Mouse (Mus musculus): ENCODE results near the gene Olfr319.
A peak's percentile ranks its signal among the peaks of the same experiment; 100 is the strongest.
"Not testable (repeated sequence)": the region's sequence is repeated elsewhere in the genome, so short reads cannot be mapped to it uniquely, and the experiment has no call there.

Gene Olfr319

DNA sequence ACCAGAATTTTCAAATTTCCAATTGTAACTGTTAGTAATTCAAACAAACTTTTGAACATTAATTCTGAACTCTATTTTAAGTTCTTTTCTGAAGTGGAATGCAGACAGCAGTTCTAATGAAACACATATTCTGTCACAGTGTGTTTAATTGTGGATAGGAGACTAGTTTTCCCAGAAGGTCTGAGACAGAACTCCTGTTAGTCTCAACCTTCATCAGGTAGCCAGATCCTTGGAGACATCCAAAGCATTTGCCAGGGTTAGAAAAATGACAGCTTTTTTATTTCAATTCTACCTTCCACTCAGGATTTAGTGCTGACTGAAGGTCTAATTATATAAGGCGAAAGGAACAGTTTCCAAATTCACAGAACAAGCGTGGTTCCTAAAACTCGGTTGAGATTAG, at the start of gene Olfr319:
Gene Olfr319, plus strand, starts transcription at position 301 of the 400 bp plus-strand sequence.
- no peak for DNase-seq (ENCODE audit: low spot score in 2 of 2)

DNA sequence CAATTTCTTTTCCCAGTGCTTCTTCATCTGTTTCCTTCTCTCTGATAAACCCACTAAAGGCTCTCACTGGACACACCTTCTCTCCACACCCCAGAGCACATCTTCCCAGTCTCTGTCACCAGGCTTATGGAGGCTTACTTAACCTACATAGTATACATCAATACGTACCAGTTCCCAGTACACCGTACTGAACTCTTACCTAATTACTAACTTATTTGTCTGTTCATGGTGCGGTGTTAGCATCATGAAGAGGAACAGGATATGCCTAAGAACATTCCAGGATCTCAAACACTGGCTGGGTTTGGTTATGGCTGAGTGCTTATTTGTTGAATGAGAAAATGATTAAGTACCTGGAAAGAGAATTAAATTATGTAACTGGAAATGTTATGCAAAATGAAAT, 43.8 kb upstream of the Olfr319 start:
- no peak for DNase-seq (ENCODE audit: low spot score in 2 of 2)

DNA sequence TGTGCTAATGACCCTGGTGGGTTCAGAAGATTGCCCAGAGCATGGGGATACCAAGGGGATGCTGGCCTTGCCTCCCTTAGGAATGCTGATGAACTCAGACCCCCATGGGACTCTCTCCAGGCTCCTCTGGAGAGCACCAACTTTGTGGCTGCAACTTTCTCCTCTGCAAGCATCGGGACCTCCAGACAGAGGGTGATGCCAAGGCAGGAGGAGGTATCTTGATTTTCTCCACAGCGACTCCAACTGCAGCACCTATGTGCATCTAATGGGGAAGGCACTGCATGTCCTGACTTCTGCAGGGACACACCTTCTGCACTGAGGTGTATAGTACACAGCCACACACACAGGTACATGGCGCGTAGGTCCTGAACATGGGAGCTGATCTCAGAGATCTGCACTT, 40.4 kb upstream of the Olfr319 start, which contains the start of gene Olfr322:
Gene Olfr322, plus strand, starts transcription at position 187 of the 400 bp plus-strand sequence.
- DNase-seq (ENCODE audit: low spot score in 2 of 2): no peak

DNA sequence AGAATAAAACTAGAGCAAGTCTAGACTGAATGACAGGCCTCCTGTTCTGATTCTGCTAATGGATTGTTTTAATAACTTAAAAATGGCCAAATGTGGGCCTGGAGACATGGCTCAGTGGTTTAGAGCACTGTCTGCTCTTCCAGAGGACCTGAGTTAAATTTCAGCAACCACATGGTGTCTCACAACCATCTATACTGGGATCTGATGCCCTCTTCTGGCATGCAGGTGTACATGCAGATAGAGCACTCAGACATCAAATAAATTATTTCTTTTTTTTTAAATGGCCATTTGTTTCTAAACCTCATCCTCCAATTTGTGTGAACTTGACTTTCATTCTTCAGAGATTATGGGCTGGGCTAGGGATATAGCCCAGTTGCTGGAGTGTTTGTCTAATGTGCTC, 29.7 kb upstream of the Olfr319 start:
- no peak for DNase-seq (ENCODE audit: low spot score in 2 of 2)

DNA sequence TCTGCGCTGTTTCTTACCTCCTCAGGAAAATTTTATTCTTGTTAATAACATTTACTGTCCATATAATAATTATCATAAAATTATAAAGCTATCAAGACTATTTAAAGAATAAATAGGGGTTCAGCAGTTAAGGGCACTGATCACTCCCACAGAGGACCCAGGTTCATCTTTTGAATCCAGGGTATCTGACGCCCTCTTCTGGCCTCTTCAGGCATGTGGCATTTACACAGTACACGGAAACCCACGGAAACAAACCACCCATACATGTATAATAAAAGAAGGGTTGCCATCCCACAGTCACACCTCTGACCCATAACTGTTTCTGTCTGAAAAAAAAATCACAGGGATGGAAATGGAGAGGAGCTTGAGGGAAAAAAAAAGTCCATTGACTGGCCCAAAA, 27.1 kb upstream of the Olfr319 start:
- DNase-seq (ENCODE audit: low spot score in 2 of 2): no peak

DNA sequence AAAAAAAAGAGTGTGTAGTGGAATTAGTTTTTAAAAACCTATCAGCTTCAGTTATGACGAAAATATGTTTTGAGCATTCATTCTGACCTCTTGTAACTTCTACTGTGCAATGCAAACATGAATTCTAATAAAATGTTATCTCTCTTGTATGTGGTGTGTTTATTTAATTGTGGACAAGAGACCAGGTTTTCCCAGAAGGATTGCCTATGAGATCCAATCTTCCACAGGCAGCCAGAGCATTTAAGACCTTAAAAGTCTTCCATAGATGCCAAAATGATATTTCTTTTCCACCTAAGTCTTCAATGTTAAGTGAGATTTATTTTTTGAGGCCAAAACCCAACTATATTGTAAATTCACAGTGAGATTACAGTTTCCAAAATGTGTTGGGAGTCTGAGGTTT, 18.2 kb upstream of the Olfr319 start, which contains the start of gene Olfr320:
Gene Olfr320, plus strand, starts transcription at position 301 of the 400 bp plus-strand sequence.
- no peak for DNase-seq (ENCODE audit: low spot score in 2 of 2)

DNA sequence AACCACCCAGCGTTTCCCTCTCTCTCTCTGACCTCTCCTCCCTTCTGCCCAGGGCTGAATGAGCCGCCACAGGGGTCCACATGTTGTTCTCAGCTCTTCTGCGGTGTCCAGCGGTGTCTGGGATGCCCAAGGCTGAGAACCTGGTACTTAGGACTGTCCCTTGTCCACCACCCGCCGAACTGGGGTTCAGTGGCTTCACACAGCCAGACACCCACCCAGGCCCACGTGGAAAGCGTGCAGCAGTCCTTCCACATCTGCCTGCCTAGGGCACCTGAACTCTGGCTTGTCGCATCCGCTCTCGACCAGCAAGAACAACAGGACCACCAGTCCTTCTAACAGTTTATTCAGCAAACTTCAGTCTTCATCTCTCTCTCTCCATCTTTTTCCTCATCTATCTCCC, 10.1 kb downstream of the Olfr319 start:
- no peak for DNase-seq (ENCODE audit: low spot score in 2 of 2)

DNA sequence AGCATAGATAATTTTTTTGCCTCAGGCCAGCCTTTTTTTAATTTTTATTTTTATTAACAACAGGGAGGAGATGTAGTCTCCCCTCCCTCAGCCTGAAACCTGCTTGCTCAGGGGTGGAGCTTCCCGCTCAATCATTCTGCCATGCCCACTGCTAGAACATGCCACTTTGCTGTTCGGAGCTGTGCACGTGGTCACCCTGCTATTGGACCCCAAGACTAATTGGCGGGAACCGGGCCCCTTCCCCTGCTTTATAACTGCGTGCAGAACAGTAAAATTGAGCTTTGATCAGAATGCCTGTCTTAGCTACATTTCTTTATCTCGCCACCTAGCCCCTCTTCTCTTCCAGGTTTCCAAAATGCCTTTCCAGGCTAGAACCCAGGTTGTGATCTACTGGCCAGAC, 18.8 kb downstream of the Olfr319 start:
- not testable (repeated sequence) for DNase-seq (ENCODE audit: low spot score in 2 of 2)

DNA sequence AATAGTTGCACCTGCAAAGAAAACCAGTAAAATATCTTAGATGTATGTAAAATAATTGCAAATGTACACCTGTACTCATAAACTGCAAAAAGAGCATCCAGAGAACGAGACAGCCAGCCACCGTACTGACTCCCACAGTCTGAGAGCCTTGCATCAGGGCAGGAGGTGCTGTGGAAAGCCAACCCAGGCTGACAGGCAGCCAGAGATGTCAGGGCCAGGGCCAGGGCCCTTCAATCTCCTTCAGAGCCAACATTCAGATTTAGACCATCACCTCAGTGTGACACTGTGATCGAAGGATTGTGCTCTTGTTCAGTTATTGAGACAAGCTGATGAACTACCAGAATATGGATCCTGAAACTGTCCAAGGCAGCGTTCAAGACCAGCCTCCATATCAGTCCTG, 20.7 kb downstream of the Olfr319 start:
- no peak for DNase-seq (ENCODE audit: low spot score in 2 of 2)

DNA sequence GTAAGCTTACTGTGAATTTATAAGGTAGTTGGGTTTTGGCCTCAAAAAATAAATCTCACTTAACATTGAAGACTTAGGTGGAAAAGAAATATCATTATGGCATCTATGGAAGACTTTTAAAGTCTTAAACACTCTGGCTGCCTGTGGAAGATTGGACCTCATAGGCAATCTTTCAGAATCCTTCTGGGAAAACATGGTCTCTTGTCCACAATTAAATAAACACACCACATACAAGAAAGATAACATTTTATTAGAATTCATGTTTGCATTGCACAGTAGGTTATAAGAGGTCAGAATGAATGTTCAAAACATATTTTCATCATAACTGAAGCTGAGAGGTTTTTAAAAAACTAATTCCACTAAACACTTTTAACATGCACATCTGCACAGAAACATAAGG, 25.0 kb downstream of the Olfr319 start, which contains the start of gene Olfr318:
Gene Olfr318, minus strand, starts transcription at position 101 of the 400 bp plus-strand sequence.
- no peak for DNase-seq (ENCODE audit: low spot score in 2 of 2)

DNA sequence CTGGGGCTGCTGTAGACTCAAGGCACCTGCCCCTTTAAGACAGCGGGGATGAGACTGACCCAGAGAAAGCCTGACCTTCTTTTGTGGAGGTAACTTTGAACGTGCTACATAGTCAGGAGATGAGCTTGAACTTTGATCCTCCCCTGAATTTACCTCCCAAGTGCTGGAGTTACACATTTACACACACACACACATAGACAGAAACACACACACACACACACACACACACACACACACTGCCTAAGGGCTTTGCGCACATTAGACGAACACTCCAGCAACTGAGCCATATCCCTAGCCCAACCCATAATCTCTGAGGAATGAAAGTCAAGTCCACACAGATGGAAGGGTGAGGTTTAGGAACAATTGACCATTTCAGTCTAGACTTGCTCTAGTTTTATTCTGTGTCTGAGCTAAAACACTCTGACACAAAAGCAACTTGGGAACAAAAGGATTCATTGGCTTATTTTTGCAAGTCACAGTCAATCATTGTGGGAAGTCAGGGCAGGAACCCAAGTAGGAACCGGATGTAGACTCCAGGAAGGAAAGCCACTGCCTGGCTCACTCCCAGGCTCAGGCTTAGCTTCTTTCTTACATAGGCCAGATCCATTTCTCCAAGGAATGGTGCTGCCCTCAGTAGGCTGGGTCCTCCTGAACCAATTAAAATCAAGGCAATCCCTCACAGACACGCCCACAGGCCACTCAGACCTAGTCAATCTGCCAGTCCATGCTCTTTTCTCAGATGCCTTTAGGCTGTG, 29.1 kb downstream of the Olfr319 start:
- DNase-seq (ENCODE audit: low spot score in 2 of 2): not testable (repeated sequence)

DNA sequence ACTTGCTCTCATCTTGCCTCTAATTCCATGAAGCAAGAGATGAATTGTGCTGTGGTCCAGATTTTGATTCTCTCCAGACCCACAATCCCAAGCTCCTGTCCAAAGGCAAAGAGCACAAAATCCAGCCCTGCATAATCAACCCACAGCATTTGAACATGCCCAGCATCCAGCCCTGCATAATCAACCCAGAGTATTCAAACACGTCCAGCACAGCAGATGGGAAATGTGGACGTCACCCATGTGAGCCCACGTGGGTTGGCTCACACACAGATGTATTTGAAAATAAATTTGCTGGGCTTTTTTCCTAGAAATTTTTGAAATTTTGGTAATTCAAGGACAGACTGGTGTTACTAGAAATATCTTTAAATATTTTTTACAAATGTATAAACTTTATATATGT, 34.4 kb downstream of the Olfr319 start:
- DNase-seq (ENCODE audit: low spot score in 2 of 2): peak; percentile 20 to 40

DNA sequence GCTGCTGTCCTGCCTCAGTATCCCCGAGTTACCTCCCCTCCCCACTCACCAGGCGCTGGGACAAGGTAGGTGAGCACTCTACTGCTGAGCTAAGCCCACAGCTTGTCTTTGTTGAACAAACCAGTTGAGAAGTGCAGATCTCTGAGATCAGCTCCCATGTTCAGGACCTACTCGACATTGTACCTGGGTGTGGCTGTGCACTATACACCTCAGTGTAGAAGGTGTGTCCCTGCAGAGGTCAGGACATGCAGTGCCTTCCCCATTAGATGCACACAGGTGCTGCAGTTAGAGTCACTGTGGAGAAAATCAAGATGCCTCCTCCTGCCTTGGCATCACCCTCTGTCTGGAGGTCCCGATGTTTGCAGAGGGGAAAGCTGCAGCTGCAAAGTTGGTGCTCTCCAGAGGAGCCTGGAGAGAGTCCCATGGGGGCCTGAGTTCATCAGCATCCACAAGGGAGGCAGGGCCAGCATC, 39.9 kb downstream of the Olfr319 start, which contains the start of gene Olfr317:
Gene Olfr317, minus strand, starts transcription at position 421 of the 471 bp plus-strand sequence.
- no peak for DNase-seq (ENCODE audit: low spot score in 2 of 2)

DNA sequence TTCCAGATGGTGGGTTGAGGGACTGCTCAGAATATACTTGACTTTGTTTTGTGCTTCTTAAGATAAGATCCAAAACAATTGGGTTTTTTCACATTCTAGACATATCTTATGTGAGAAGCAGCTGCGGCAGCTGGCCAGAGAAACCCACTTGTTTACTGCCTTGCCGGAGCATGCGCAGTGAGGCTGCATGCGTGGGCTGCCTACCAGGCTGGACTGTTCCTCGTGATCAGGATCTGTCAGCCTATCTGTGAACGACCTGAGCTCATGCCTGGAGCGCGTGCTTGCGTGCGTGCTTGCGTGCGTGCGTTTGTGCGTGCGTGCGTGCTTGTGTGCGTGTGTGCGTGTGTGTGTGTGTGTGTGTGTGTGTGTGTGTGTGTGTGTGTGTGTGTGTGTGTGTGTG, 52.1 kb downstream of the Olfr319 start:
- peak; percentile 50 to 62 for DNase-seq (ENCODE audit: low spot score in 2 of 2)

DNA sequence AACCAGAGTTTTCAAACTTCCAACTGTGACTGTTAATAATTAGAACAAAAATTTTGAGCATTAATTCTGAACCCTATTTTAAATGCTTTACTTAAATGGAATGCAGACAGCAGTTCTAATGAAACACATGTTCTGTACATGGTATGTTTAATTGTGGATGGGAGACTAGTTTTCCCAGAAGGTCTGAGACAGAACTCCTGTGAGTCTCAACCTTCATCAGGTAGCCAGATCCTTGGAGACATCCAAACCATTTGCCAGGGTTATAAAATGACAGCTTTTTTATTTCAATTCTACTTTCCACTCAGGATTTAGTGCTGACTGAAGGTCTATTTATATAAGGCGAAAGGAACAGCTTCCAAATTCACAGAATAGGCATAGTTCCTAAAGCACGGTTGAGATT, 53.5 kb downstream of the Olfr319 start, which contains the start of gene Olfr316:
Gene Olfr316, plus strand, starts transcription at position 301 of the 400 bp plus-strand sequence.
- no peak for DNase-seq (ENCODE audit: low spot score in 2 of 2)
